ENCODE assay signal across 8 mouse cellular contexts in genomic region chr6:31219736-31220135, GRCm38 (mm10).
DNase-seq lines count a peak whose midpoint lies in the region; ATAC-seq and TF ChIP-seq lines count a peak whose summit lies in the region.

No protein-coding gene starts in this region.

- H3K9ac ChIP-seq in limb, embryonic 11.5 days (ENCODE audit: low read length), result no peak overlapping the region

- peak overlapping the region; percentile 69; the same call in 1 of the 2 replicates for H3K27ac ChIP-seq in spleen, adult 2 months (ENCODE audit: insufficient read depth, low read length)
- H3K27ac ChIP-seq in limb, embryonic 11.5 days (replicated peaks; ENCODE audit: low read depth, low read length), result no peak overlapping the region

- peak overlapping the region; percentile 65 for H3K4me2 ChIP-seq in limb, embryonic 11.5 days (ENCODE audit: low read depth, severe bottlenecking)

- H3K27me3 ChIP-seq in spleen, adult 2 months (ENCODE audit: control insufficient read depth, insufficient read depth, low read length), result 0 out of 2 replicates have a peak, but pooled peaks cover 2% of the 10 kb centered on the region
- H3K27me3 ChIP-seq in limb, embryonic 11.5 days (ENCODE audit: control insufficient read depth, insufficient read depth, low read length), result peaks cover 62% of the 10 kb centered on the region
- 0 out of 2 replicates have a peak, but pooled peaks cover 3% of the 10 kb centered on the region for H3K27me3 ChIP-seq in splenic B cell, adult 2 months (ENCODE audit: control insufficient read depth, insufficient read depth, low read length, poor library complexity, severe bottlenecking)

- no peak for TF ChIP-seq POLR2A in spleen, adult 2 months (IDR thresholded peaks at IDR 0.05; ENCODE audit: low read depth, low read length)

- peak overlapping the region; percentile 58; the same call in 1 of the 2 replicates for H3K4me3 ChIP-seq in spleen, adult 2 months (ENCODE audit: extremely low read depth, insufficient read depth, insufficient read length)
- peak overlapping the region; percentile 29 for H3K4me3 ChIP-seq in limb, embryonic 11.5 days (ENCODE audit: low read depth, low read length)

- no peaks in the 10 kb centered on the region for H3K36me3 ChIP-seq in spleen, adult 2 months (ENCODE audit: control insufficient read depth, insufficient read depth, low read length)
- H3K36me3 ChIP-seq in limb, embryonic 11.5 days (ENCODE audit: control insufficient read depth, insufficient read depth, low read length), result no peaks in the 10 kb centered on the region
- peaks cover under 1% of the 10 kb centered on the region; the same call in 1 of the 2 replicates for H3K36me3 ChIP-seq in splenic B cell, adult 2 months (ENCODE audit: control insufficient read depth, insufficient read depth, low read length, poor library complexity, severe bottlenecking)

- ATAC-seq in CD4-positive, CD25-positive, alpha-beta regulatory T cell, adult 4 months, result no peak
- no peak for ATAC-seq in limb, embryonic 11.5 days (ENCODE audit: insufficient number of reproducible peaks, low FRiP score, low TSS enrichment, low read depth)

- H3K9me3 ChIP-seq in limb, embryonic 11.5 days (ENCODE audit: control insufficient read depth, low read length), result no peaks in the 10 kb centered on the region

- peak; percentile 29 for DNase-seq in CD4-positive, CD25-positive, alpha-beta regulatory T cell, adult 2 months (ENCODE audit: low read depth, low spot score)
- no peak for DNase-seq in spleen, adult 2 months (ENCODE audit: low read depth in 1 of 2, low spot score in 2 of 2)
- no peak for DNase-seq in spleen, adult 18-20 months
- no peak for DNase-seq in limb, embryonic 11.5 days (ENCODE audit: low spot score)
- peak; percentile 15 for DNase-seq in splenic B cell, adult 2 months (ENCODE audit: low read depth, low spot score)
- DNase-seq in testis, postnatal 14 days (ENCODE audit: low spot score), result no peak
- no peak for DNase-seq in kidney, postnatal 4 days

- WGBS in spleen, adult 2 months, result 57% methylated on average over 3 of the region's 3 CpGs
- WGBS in limb, embryonic 11.5 days, result 14% methylated on average over 3 of the region's 3 CpGs

- peaks cover 15% of the 10 kb centered on the region for H3K4me1 ChIP-seq in spleen, adult 2 months (ENCODE audit: control insufficient read depth, insufficient read depth, insufficient read length)
- H3K4me1 ChIP-seq in limb, embryonic 11.5 days (ENCODE audit: control insufficient read depth, insufficient read depth, low read length), result peaks cover 21% of the 10 kb centered on the region

- TF ChIP-seq CTCF in spleen, adult 2 months (IDR thresholded peaks at IDR 0.05; ENCODE audit: extremely low read depth, insufficient read depth, insufficient read length, insufficient replicate concordance), result no peak

Comparison
In these comparisons a context has a peak if more than half of its experiments do, and no peak if none do; other contexts are left out.
1. DNase-seq: peak in CD4-positive, CD25-positive, alpha-beta regulatory T cell, adult 2 months (single experiment) and splenic B cell, adult 2 months (single experiment); none in spleen, adult 2 months (0 of 2), spleen, adult 18-20 months (0 of 2), limb, embryonic 11.5 days (single experiment), testis, postnatal 14 days (single experiment) and kidney, postnatal 4 days (0 of 2).